Mouse (Mus musculus) lung, adult 2 months (tissue): Measurements from ENCODE around the gene Tm7sf2. TPM values are rescaled to one million over a fixed set of nuclear protein-coding genes. Genes with fewer than 3 reads are reported as not detected.

Source experiments
- DNase-seq: peaks from one replicate; pipeline ENCODE4 v3.0.0; 2022
- H3K4me1 ChIP-seq: fragments of 200-500 bp; 2 replicates; pipeline ENCODE4 v1.6.1; 2011; ENCODE audit warnings: low read length; ENCODE audit not compliant: control insufficient read depth, insufficient read depth
- H3K4me3 ChIP-seq: fragments of 200-500 bp; replicated peaks from 2 replicates; pipeline ENCODE3; 2011; ENCODE audit warnings: low read depth, mild to moderate bottlenecking, control low read depth, low read length; ENCODE audit errors: extremely low read depth
- CTCF ChIP-seq: fragments of 200-500 bp; IDR thresholded peaks from 2 replicates; pipeline ENCODE4 v1.5.1; 2011; ENCODE audit warnings: mild to moderate bottlenecking, low read length, control low read depth; ENCODE audit not compliant: insufficient read depth
- POLR2A ChIP-seq: fragments of 200-500 bp; IDR thresholded peaks from 2 replicates; pipeline ENCODE4 v1.6.1; 2011; ENCODE audit warnings: low read depth, mild to moderate bottlenecking, control low read depth, low read length, borderline replicate concordance; ENCODE audit errors: extremely low read depth
- WGBS: fragments of 180-500 bp; shearing (Covaris S2); methylation state at CpG from one replicate; pipeline ENCODE4 v1.1.7; 2018; 5-methylcytosine and 5-hydroxymethylcytosine counted together
- polyA plus RNA-seq: library from polyadenylated mRNA; depleted of rRNA; stranded (reverse); fragments of >200 nt; gene quantifications from 2 replicates; pipeline ENCODE4 v1.2.3, GENCODE M21; 2012

The Tm7sf2 gene
- polyA plus RNA-seq, 1 experiment = 36.5 TPM

- Histone ChIP-seq H3K4me3 (no peak overlapping the region), H3K4me1 (0 out of 2 replicates have a peak, but pooled peaks cover 3% of the 10 kb centered on the region)
- DNase-seq = no peak
- WGBS = 73% methylated on average over 9 of the region's 9 CpGs
- no peak for TF ChIP-seq CTCF
- TF ChIP-seq POLR2A = no peak
Observed at GRCm38 (mm10) chr19:6029426-6029825, 38.7 kb downstream of the Tm7sf2 start.

- no peak for TF ChIP-seq POLR2A
- no peak for TF ChIP-seq CTCF
- Histone ChIP-seq H3K4me1 (0 out of 2 replicates have a peak, but pooled peaks cover 3% of the 10 kb centered on the region), H3K4me3 (no peak overlapping the region)
- WGBS = 41% methylated on average over 6 of the region's 6 CpGs
- DNase-seq = no peak
Observed at GRCm38 (mm10) chr19:6028991-6029390, 39.2 kb downstream of the Tm7sf2 start.

GRCm38 (mm10) chr19:6023930-6024329 is 44.2 kb downstream of the Tm7sf2 start:
- no peak for TF ChIP-seq POLR2A
- TF ChIP-seq CTCF = no peak
- no peaks in the 10 kb centered on the region for H3K4me1 ChIP-seq
- no peak overlapping the region for H3K4me3 ChIP-seq
- WGBS = 68% methylated on average over 7 of the region's 7 CpGs
- DNase-seq = no peak

- no peak for DNase-seq
- TF ChIP-seq CTCF = no peak
Observed at GRCm38 (mm10) chr19:6023059-6023458, 45.1 kb downstream of the Tm7sf2 start.

GRCm38 (mm10) chr19:6020276-6020675 is 47.9 kb downstream of the Tm7sf2 start:
- Histone ChIP-seq H3K4me3 (no peak overlapping the region), H3K4me1 (peaks cover 7% of the 10 kb centered on the region)
- TF ChIP-seq POLR2A (no peak), CTCF (no peak)
- 38% methylated on average over 3 of the region's 3 CpGs for WGBS
- no peak for DNase-seq

More at GRCm38 (mm10) chr19:6023059-6023458, 45.1 kb downstream of the Tm7sf2 start:
- 53% methylated on average over 8 of the region's 8 CpGs for WGBS
- H3K4me1 ChIP-seq = no peaks in the 10 kb centered on the region
- H3K4me3 ChIP-seq = no peak overlapping the region

- TF ChIP-seq CTCF (peak; percentile 91), POLR2A (no peak)
- 27% methylated on average over 15 of the region's 15 CpGs for WGBS
- peak; percentile 82 for DNase-seq
- no peak overlapping the region for H3K4me3 ChIP-seq
- peaks cover 14% of the 10 kb centered on the region for H3K4me1 ChIP-seq
Observed at GRCm38 (mm10) chr19:6018142-6019089, 49.8 kb downstream of the Tm7sf2 start.

GRCm38 (mm10) chr19:6016532-6016931 is 51.6 kb downstream of the Tm7sf2 start:
- H3K4me1 ChIP-seq = peaks cover 14% of the 10 kb centered on the region
- WGBS = 68% methylated on average over 7 of the region's 7 CpGs
- TF ChIP-seq POLR2A (no peak), CTCF (no peak)
- no peak overlapping the region for H3K4me3 ChIP-seq
- DNase-seq = no peak

- peak; percentile 48; the same call in 1 of the 2 replicates for TF ChIP-seq POLR2A
- TF ChIP-seq CTCF = no peak
- WGBS = 5% methylated on average over 40 of the region's 40 CpGs
- peaks cover 14% of the 10 kb centered on the region for H3K4me1 ChIP-seq
- H3K4me3 ChIP-seq = peak within 1 kb of the TSS; percentile 74
- DNase-seq = peak; percentile 78
Observed at GRCm38 (mm10) chr19:6015511-6016315, 52.5 kb downstream of the Tm7sf2 start, which contains the start of gene Capn1. Gene Capn1, minus strand, starts transcription at chr19:6015897.

- TF ChIP-seq CTCF = no peak
- 0 out of 2 replicates have a peak, but pooled peaks have one; percentile 40 for TF ChIP-seq POLR2A
- Histone ChIP-seq H3K4me1 (peaks cover 14% of the 10 kb centered on the region), H3K4me3 (peak overlapping the region; percentile 74)
- WGBS = 1% methylated on average over 17 of the region's 18 CpGs
- DNase-seq = peak; percentile 69
Observed at GRCm38 (mm10) chr19:6014991-6015510, 53.1 kb downstream of the Tm7sf2 start.
